Mouse (Mus musculus): ENCODE measurements around the gene E130114P18Rik. TPM values are rescaled to one million over a fixed set of nuclear protein-coding genes. Genes with fewer than 3 reads are reported as not detected.

Gene E130114P18Rik
- 0.05 TPM in 1 of 2 replicates, not detected in the other for polyA plus RNA-seq (2012; rRNA removed)

GRCm38 (mm10) chr4:97777706-97778176, at the start of gene E130114P18Rik:
Gene E130114P18Rik, minus strand, starts transcription at chr4:97778078.

GRCm38 (mm10) chr4:97772641-97773040, 5.2 kb downstream of the E130114P18Rik start, which contains the start of gene Nfia:
Gene Nfia, plus strand, starts transcription at chr4:97772734.

Other genes starting within 250 kb of the E130114P18Rik start
- gene Nfia, start 5.3 kb downstream of the E130114P18Rik start, polyA plus RNA-seq (2012; rRNA removed), result 1.3 and 1.4 TPM in 2 replicates